Mouse (Mus musculus): ENCODE results near the gene Slc35f2.

DNA sequence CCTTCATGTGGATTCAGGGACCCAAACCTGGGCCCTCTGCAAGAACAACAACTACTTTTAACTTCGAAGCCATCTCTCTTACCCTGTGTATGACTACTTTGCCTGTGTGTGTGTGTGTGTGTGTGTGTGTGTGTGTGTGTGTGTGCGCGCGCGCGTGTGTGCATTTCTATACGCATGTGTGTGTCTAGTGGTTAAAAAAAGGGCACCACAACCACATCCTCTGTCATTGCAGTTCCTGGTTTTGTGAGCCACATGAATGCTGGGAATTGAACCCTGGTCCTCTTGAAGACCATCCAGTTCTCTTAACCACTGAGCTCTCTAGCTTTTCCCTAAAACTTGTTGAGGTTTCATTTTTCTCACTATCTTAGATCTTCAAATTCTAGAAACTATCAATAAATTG lies 31.6 kb downstream of the Slc35f2 start:
- no peak for TF ChIP-seq POLR2A (IDR thresholded peaks at IDR 0.05; ENCODE audit: insufficient read depth, low read depth, low read length)
- no peak for TF ChIP-seq CTCF (IDR thresholded peaks at IDR 0.05; ENCODE audit: insufficient read depth, low read depth, low read length)
